Mouse (Mus musculus) heart, adult 11 months (tissue): ENCODE data around the gene Gm49342.
"Not testable (repeated sequence)": the region's sequence is repeated elsewhere in the genome, so short reads cannot be mapped to it uniquely, and the experiment has no call there.

Experiments
- DNase-seq: peaks from one replicate; pipeline ENCODE4 v3.0.0; 2022

Gene Gm49342

GRCm38 (mm10) chr14:50943932-50944667 lies at the start of gene Gm49342:
Gene Gm49342, plus strand, starts transcription at chr14:50944517.
- DNase-seq = peak; percentile 100

GRCm38 (mm10) chr14:50895407-50895806 lies 48.9 kb upstream of the Gm49342 start:
- peak; percentile 73 for DNase-seq

DNA sequence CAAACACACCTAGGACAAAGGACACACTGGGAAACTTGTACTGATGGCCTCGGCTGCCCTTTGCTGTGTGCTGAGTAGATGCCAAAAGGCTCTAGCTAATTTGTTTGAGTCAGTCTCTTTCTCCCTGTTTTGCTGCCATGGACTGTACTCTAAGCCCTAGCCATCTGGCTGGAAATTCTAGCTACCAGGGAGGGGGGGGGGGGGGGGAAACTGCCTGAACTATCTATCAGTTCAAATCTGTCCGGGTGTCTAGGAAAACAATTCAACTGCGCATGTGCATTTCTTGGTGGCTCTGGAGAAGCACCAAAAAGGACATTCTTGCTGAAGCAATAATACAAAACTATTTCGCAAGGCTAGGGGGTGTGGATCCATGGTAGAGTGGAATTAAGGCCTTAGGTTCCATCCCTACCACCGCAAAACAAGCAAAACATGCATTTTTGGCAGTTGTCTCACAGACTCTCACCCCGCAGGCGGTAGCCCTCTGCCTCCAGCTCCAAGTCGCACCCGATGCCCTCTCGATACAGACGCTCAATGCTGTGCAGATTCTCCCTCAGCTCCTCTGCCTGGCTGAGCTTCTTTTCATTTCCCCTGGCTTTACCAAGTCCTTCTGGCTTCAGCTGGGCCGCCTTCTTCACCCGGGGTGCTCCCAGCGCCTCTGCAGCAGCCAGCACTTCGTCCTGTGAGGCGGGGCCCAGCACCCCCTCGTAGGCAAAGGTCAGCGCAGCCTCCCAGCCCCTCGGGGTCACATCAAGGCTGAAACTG lies 48.2 kb upstream of the Gm49342 start:
- peak; percentile 99 for DNase-seq

GRCm38 (mm10) chr14:50896747-50897373 lies 47.5 kb upstream of the Gm49342 start:
- DNase-seq = peak; percentile 91

DNA sequence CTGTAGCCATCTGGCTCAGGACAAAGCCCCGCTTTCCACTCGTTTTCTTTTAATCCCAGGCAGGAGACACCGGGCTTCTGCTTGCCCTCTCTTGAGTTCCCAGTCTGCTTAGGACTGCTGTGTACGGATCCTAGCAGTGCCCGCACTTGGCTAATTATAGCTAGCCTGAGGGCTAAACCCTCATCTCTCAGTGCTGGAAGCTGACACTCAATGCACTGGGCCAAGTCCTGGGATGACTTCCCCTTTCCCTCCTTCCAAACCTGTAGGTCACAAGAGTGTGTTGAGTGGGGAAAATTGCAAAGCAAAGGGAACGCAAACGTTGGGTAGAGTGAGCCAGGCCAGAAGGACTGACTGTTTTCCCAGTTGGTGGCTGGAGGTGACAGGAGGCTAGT lies 46.9 kb upstream of the Gm49342 start, which contains the start of gene Klhl33:
Gene Klhl33, minus strand, starts transcription at position 134 of the 392 bp plus-strand sequence.
- DNase-seq = peak; percentile 94

- DNase-seq = peak; percentile 83
These were observed 46.3 kb upstream of the Gm49342 start for GRCm38 (mm10) chr14:50897992-50898391.

GRCm38 (mm10) chr14:50903973-50904827 lies 40.1 kb upstream of the Gm49342 start:
- DNase-seq = peak; percentile 95

DNA sequence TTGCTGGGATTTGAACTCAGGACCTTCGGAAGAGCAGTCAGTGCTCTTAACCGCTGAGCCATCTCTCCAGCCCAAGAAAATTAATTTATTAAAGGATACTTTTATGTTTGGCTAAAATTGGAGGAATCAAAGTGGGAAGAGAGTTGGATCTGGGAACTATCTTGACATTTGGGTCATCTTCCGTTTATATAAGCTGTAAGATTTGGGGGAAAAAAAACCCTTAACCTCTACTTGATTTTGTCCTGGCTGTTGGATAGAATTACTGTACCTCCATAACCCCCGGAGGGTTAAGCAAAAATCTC lies 39.5 kb upstream of the Gm49342 start:
- no peak for DNase-seq

DNA sequence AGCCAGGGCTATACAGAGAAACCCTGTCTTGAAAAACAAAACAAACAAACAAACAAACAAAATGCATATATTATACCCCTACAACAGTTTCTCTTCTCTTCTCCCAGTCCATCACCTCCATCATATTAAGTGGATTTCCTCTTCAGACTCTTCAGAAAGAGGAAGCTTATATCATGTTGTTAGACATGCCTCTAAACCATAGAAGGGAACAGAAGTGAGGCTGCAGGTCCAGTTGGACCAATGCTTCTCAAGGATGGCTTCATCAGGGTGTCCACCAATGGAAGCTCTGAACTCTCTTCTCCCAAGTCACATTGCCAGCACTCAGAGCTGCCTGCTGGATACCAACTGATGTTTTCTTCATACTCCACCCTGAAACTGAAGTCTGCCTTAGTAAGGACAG lies 39.0 kb upstream of the Gm49342 start:
- DNase-seq = not testable (repeated sequence)

DNA sequence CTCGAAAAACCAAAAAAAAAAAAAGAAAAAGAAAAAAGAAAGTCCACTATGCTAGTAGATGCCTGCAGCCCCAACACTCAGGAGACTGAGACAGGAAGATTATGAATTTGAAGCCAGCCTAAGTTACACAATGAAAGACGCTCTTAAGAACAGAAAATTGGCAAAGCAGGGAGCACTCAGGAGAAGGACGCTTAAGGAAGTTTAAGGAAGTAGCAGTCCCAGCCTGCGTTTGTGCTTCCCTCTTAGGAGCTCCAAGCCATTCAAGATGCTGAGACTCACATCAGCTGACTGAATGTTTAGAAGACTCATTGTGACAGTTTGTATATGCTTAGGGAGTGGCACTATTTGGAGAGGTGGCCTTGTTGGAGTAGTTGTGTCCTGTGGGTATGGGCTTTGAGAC lies 36.2 kb upstream of the Gm49342 start:
- DNase-seq = no peak

- no peak for DNase-seq
These were observed 33.0 kb upstream of the Gm49342 start for GRCm38 (mm10) chr14:50911356-50911755.

DNA sequence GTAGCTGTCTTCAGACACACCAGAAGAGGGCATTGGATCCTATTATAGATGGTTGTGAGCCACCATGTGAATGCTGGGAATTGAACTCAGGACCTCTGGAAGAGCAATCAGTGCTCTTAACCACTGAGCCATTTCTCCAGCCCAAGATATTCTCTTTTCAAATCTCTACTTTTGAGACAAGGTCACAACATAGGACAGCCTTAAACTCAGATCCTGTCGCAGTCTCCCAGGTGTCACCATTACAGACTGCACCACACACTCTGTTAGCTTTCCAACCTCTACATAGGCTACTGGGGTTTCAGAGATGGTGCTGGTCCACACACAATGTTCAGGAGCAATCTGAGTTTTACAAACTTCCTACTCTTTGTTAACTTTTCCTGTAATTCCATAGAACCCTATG lies 20.9 kb upstream of the Gm49342 start:
- not testable (repeated sequence) for DNase-seq

DNA sequence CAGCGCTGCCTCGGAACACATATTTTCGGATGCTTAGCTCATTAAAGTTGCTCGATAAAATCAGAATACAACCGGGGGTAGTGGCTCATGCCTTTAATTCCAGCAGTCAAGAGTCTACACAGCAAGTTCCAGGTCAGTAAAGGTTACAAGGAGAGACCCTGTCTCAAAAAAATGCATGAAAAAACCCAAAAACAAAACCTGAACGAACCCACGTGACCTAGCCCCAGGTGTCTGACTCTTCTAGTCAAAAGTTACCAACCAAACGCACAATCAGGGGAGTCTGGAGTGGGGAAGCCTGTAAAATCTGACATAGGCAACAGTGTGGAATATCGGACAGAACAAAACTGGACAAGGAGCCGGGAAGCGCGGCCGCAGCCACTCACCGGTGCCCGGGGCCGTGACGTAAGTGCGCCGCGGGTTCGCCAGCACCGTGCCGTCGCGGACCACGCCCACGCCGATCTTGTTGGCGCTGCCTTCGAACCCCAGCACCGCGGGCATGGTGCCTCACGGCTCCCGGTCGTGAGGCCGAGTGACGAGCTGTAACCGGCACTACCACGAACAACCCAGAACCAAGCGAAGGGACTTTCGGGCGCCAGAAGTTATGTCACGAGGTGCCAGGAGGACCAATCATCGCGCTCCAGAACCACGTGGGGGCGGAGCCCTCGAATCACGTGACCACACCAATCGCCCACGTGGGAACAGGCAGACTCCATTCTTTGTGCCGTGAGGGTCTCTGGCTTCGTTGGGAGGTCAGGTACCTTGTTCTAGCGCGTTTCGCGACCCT lies 19.8 kb upstream of the Gm49342 start, which contains the start of the genes Osgep and Apex1:
Gene Osgep, minus strand, starts transcription at position 613 of the 784 bp plus-strand sequence.
Gene Apex1, plus strand, starts transcription at position 688 of the 784 bp plus-strand sequence.
- peak; percentile 100 for DNase-seq

- DNase-seq = peak; percentile 91
These were observed 19.0 kb upstream of the Gm49342 start for GRCm38 (mm10) chr14:50925111-50925920.

DNA sequence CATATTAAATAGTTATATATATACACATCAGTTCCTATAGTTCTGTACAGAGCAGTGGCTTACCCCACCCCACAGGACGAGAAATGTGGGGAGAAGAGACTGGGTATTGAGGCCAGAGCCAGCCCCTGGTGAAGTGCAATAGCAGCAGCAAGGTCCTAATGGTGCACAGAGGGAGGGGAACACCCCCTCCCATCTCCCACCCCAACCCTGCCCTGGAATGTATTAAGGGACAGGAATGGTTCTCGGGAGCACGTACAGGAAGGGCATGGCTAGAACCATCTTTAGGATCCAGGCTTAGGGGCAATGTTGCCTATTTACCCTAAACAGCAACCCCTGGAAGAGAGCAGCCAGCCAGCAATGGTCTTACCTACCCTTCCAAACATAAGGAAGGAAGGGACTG lies 17.0 kb upstream of the Gm49342 start:
- peak; percentile 90 for DNase-seq

DNA sequence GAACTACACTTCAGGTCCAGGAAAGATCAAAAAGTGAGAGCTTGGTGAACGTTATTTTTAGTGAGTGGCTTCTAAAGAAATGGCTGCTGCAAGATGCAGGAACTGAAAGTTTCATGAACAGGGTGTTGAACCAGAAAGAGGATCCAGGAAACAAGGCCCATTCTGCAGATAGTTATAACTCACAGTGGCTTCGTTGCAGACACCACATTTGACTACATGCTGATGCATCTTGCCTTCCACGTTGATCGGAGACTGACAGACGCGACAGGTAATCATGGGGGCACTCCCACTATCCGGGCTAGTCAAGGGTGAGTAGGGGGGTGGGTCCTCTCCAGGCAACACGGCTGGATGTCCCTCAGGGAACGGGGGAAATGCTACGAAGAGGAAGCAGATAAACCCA lies 14.4 kb upstream of the Gm49342 start:
- DNase-seq = no peak

DNA sequence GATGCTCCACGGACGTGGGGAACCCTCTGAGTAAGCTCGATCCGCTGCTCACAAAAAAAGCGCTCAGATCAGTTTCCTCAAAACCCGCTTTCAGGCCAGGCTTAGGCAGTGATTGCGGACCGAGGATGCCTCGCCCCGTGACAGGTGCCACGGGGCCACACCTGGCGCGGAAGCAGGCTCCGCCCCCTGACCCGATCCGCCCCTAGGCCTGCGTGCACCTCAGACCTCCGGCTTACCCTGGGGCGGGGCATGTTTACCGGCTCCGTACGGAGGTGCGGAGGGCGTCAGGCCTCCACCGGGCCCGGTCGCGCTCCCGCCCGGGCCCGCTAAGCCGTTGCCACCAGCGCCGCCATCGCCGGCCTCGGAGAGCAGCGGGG lies 14.0 kb upstream of the Gm49342 start:
- no peak for DNase-seq

DNA sequence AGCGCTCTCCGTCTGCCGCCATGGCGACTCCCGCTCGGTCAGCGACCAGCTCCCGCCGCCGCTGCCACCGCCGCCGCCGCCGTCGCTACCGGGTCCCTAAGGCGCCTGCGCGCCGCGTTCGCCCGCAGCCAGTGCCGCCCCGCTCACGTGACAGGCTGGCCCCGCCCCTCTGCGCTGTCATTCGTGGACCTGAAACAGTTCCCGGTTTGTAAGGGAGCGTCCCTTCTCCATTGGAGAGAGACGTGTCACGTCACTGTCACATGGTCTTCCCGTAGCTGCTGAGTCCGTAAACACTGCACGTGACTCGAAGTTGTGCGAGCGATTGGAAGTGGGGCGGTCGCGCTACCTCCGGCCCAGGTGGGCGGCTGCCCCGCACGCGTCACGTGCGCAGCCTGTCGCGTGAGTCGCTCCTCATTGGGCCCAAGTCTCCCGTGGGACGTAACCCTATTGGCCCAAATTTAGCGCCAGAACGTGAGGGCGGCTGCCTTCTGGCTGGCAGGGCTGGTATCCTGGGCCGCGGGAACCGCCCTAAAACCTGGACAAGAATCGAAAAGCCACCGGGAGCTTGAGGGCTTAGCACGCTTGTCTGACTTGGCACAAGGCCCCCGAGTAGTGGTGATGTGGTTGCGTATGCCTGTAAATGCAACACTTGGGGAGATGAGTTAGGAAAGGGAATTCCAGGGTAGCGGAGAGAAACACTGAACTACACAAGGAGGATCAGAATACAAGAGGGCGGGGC lies 13.4 kb upstream of the Gm49342 start, which contains the start of the genes Pip4p1 and Pnp:
Gene Pip4p1, minus strand, starts transcription at position 103 of the 739 bp plus-strand sequence.
Gene Pnp, plus strand, starts transcription at position 329 of the 739 bp plus-strand sequence.
- peak; percentile 100 for DNase-seq

DNA sequence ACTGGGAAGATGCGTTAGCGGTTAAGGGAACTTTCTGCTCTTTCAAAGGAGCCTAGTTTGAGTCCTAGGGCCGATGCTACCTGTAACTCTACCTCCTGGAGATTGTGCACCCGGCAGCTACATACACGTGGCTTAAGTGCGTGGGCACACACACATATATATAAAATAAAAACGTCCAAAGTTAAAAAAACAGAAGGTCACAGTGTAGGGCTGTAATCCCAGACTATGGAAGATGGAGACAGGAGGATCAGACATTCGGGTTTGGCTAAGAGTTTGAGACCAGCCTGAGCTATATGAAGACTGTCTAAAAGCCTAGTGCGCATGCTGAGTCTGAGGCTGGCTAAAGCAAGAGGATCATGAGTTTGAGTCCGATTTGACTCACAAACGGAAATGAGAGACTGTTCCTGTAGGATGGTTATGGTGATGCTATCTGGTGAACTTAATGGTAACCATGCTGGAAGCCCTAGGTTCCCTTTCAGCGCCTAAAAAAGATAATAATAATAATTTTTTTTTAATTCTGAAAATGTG lies 12.8 kb upstream of the Gm49342 start:
- no peak for DNase-seq

DNA sequence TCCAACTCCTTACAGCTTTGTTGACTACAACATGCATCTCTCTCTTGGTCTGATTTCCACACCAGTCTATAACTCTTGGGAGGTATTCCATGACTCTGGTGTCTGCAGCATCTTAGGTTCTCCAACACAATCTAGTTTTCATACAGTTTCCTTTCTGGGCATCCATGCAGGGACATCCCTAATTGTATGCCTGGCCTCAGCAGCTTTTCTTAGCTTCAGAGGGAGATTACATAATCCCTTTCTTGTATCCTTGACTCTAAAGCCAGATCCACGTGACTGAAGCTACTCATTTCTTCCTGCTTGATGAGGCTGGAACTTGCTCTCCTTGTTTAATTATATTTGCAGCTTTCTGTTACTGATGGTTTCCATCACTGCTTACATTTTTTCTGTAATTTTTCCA lies 7.7 kb upstream of the Gm49342 start:
- peak; percentile 76 for DNase-seq
